Mouse (Mus musculus) ovary, postnatal 10 days (tissue): ENCODE results near the gene Clpsl2.
"Not testable (repeated sequence)": the region's sequence is repeated elsewhere in the genome, so short reads cannot be mapped to it uniquely, and the experiment has no call there.

Experiments used
- DNase-seq: peaks from one replicate; pipeline ENCODE4 v3.0.0; 2022; ENCODE audit warnings: low spot score

Gene Clpsl2

DNA sequence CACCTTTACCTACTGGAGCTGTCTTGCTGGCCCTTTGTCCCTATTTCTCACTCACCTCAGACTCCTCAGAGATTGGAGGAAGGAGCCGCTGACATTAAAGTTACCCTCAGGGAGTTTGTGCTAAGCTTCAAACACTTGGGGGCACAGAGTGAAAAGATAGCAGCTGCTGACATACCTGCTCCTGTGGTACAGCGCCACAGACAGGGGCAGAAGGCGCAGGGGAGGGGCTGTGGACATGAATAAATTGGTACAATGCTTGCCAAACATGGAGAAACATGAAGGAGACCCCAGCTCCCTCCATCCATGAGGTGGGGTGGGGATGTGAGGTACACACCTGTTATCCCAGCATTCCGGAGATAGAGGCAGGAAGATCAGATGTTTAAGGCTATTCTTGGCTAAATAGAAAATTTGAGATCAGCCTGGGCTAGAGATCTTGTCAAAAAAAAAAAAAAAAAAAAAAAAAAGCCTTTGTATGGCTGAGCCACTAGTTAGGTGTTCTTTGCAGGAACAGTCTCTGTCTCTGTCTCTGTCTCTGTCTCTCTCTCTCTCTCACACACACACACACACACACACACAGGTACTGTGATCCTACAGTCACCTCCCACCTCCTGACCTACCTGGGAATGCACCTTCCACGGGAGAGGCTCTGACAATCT is 28.0 kb upstream of the Clpsl2 start:
- DNase-seq, result no peak

GRCm38 (mm10) chr17:28521920-28522319 is 27.3 kb upstream of the Clpsl2 start:
- no peak for DNase-seq

DNA sequence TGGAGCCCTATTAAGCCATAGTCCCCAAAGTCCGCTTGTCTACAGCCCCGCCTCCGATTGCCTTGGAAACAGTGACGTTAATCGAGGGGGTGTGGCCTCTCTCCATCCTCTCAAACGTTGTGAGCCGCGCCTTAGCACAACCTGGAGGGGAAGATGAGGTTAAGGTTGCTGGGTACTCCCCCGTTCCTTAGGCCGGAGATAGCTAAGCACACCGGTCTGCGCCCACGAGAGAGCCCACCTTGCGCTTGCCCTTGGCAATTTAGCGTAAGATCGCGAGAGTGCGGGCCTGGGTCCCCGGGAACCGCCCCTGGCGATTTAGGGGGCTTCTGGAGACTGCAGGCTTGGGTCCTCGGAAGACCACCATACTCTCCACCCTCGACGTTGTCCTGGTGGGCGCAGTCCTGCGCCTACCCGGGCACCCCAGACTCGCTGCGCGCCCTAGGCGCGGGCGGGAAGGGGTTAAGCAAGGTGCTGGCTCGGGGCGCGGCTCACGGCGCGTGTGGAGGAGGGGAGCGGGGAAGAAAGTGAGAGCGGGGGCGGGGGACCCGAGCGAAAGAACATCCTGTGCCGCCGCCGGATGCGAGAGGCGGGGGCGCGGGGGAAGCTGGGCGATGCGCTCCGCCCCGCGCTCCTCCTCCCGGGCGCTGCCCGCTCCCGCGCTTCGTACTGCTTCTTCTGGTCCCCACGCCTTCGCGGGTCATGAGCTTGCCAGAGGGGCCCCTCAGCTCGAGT is 26.4 kb upstream of the Clpsl2 start:
- DNase-seq, result peak; percentile 62

GRCm38 (mm10) chr17:28523355-28524008 is 25.7 kb upstream of the Clpsl2 start:
- no peak for DNase-seq

DNA sequence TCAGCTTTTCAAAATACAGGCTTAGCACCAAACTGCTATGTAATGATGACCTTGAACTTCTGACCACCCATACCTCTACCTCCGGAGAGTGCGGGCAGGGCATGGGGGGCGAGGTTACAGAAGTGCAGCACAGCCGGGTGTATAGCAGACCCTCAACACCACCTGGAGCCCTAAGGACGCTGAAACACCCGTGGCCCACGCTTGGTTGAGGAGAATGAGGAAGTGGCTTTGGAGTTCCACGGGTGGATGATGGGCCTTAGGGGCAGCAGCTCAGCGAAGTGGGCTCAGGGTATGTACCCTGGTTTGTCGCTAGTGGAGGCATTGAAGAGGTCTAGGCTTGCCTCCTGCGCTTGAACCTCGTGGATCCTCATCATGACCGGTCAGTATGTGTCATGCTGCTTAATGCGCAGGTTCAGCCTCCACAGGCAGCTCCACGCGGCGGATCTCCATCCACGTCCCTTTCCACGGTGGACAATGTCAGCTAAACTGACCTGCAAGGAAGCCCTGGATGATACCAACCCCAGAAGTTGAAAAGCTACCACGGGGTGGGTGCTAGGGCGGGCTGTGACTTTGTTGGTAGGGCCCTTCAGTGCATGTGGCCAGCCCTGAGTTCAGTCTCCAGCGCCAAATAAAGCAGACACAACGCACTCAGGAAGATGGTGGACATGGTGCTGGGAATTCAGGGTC is 25.1 kb upstream of the Clpsl2 start:
- no peak for DNase-seq

- DNase-seq, result no peak
Observed at GRCm38 (mm10) chr17:28524831-28525430, 24.3 kb upstream of the Clpsl2 start.

DNA sequence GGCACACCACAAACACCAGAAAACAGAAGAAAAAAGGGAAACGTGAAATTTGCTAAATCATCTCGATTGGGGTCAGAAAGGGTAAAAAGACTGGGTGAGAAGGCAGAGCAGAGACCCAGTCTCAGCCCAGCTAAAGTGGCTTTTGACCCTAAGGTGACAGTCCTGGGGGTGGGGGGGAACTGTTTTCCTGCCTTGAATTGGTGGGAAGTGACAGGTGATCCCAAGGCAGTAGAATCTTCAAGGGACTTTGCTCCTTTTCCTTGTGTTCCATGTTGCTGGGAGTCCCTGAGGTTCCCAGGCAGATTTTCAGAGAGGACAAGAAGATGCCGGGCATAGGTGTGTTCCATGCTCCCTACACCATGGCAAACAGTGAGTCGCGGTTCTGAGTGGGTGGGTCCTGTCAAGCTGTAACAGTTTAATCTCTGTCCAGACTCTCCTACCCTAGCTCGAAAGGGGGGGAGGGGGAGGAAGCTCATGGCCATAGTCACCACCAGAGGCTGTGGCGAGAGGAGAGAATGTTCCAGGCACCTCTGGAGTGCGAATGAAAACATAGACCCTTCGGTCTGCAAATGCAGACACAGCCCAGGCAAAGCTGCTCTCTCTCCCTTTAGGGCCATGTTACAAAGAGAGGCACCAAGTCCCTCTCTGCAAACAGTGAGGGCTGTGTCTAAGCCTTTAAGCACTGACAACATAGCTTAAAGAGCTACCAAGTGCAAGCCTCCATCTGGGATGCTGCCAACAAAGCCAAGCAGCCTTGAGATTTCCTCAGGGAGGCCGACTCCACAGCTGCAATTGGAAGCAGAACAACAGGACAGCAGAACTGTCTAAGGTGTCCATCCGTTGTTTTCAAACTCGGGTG is 21.8 kb upstream of the Clpsl2 start:
- DNase-seq, result no peak

DNA sequence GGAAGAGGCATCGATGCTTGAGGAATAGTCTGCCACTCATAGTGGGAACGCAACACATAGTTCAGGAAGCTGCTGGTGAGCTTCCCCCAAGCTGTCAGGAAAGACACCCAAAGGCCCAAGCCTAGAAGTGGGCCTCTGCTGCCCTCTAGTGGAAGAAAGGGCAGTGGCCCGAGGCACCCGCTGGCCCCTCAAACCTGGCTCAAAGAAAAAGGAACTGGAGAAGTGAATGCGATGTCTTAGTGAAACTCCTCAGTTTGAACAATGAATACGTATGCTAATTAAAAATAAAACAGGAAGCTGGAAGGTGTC is 21.2 kb upstream of the Clpsl2 start:
- DNase-seq, result peak; percentile 75

- DNase-seq, result no peak
Observed at GRCm38 (mm10) chr17:28529116-28529515, 20.1 kb upstream of the Clpsl2 start.

DNA sequence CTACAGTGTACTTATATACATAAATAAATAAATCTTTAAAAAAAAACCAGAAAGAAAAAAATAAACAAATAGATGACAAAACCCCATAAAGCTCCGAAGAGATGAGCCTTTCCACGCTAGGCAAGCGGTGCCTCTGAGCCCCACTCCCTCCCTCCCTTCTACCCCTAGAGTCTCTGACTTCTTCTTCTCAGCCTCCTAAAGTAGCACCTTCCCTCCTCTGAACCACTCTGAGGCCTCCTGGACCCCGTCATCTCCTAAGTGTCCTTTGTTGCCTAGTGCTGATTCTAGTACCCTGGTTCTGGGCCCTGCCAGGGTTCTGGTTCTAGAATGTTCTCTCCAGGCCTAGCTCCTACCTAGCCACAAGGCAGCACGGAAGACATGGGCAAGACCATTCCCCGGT is 18.7 kb upstream of the Clpsl2 start, which contains the start of gene Armc12:
Gene Armc12, plus strand, starts transcription at position 301 of the 400 bp plus-strand sequence.
- no peak for DNase-seq

GRCm38 (mm10) chr17:28531946-28532345 is 17.3 kb upstream of the Clpsl2 start:
- DNase-seq, result no peak

GRCm38 (mm10) chr17:28532557-28532956 is 16.7 kb upstream of the Clpsl2 start:
- no peak for DNase-seq

DNA sequence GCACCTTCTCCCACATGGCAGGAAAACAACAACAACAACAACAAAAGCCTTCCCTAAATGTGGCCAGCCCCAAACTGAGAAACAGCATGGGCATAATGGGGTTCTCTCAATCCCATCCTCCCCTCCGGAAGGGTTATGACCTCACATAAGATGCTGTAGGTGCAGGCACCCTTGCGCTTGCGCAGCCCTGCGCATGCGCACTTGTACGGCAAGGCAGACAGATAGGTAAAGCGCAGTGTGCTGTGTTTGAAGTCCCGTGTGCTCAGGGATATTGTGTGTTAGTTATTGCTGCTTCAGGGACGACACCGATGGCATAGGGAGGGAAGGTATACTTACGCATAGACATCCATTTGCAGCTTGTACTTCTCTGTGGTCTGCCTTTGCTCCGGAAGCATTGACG is 15.9 kb upstream of the Clpsl2 start:
- DNase-seq, result no peak

DNA sequence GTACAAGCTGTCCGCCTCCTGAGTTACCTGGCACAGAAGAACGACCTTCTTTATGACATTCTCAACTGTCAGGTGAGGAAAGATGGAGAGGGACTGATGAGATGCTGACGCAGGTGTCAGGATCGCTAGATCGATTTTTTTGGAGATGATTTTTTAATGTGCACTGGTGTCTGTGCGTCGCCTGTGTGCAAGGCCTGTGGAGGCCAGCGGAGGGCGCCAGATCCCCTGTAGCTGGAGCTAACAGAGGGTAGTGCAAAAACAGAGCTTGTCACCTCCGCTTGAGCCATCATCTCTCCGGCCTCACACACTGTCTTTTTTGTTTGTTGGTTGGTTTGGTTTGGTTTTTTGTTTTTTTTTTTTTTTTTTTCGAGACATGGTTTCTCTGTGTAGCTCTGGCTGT is 11.3 kb upstream of the Clpsl2 start:
- no peak for DNase-seq

DNA sequence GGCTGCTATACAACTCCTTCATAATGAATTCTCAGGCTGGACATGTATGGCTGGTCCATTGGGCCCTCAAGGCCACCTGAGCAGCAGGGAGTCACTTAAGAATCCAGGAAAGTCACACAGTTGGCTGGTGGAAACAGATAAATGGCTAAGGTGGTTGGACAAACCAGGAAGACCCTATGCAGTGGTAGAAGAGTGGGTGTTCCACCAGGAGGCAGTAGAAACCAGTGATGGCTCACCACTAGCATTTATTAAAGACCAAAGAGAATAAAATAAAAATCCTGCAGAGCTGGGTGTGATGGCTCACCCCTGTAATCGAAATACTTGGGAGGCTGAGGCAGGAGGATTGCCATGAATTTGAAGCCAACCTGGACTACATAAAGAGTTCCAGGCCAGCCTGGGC is 2.3 kb upstream of the Clpsl2 start:
- DNase-seq, result no peak

DNA sequence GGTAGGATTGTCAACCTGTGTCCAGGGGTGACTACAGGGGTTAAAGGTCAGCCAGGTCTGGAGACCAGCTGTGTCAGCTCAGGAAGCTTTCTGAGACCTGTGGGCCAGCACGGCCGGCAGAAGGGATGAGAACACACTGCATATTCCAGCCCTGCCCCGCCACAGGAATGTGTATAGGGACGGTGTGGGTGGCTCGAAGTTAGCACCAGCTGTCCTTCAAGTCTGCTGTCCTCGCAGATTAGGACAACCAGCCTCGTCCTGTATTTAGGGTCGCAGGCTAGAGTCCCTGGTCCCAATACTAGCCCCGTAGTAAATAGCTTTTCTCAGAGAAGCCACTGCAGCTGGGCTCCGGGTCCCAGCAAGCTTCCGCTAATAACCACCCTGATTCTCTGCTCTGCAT is 661 bp upstream of the Clpsl2 start:
- no peak for DNase-seq

- peak; percentile 29 for DNase-seq
Observed at GRCm38 (mm10) chr17:28553040-28553793, 4.0 kb downstream of the Clpsl2 start.

GRCm38 (mm10) chr17:28554021-28554420 is 4.8 kb downstream of the Clpsl2 start:
- not testable (repeated sequence) for DNase-seq

GRCm38 (mm10) chr17:28556635-28557396 is 7.6 kb downstream of the Clpsl2 start:
- no peak for DNase-seq

- DNase-seq, result no peak
Observed at GRCm38 (mm10) chr17:28557772-28558171, 8.6 kb downstream of the Clpsl2 start.
